Mouse (Mus musculus) natural killer cell, adult 2 months (primary cell): ENCODE data around the gene Sipa1l2.

Experiments
- DNase-seq, 2 experiments: peaks; one replicate each; pipeline ENCODE4 v3.0.0; 2022; ENCODE audit warnings: low spot score in 2 of 2

Sipa1l2 gene

DNA sequence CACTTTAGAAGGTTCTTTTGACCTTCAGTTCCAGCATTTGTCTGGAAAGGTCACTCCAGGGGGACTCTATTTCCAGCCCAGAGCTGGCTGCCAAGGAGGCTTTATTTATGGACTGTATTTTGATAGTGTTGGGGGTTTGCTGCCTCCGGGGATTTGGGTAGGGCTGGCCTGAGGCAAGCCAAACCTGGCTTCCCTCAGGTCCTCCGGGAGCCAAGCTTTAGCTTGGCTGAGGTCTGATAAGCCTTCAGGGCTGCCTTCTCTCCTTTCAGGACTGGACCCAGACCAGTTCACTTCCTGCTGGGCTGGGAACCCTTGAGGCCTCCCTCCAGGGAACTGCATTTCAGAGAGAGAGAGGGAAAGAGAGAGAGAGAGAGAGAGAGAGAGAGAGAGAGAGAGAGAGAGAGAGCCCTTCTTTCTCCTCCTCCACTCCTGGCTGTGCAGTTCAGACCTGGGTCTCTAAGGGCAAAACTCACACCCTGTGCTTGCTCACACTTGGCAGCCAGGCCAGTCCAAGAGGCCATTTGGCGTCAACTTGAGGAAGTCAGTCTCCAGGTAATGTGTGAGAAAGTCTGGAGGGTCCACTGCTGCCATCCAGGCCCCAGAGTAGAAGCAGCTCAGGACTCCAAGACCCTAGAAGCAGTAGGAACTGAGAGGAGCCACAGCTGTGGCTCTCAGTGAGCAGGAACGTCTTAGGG is 201.1 kb downstream of the Sipa1l2 start:
- no peak for DNase-seq
